Mouse (Mus musculus) thymus, postnatal 25 days (tissue): ENCODE results near the gene Jchain.
A peak's percentile ranks its signal among the peaks of the same experiment; 100 is the strongest.

Source experiments
- DNase-seq: peaks from one replicate; pipeline ENCODE4 v3.0.0; 2022

Gene Jchain

DNA sequence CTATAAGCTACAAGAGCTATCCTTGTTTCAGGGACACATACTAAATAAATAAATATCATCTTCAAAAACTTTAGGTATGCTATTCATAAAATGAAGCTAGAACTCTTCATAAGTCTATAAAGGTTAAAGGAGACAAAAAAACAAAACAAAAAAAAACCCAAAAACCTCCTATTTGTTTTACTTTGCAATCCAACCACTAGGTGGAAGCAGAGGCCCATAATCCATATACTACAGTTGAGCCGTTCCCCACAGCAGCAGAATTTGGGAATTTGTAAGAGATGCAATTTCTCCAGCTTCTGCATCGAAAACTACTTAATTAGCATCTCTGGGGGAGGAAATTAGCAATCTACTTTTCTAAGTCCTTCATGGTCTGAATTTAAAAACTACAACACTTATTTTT lies 8.5 kb downstream of the Jchain start:
- no peak for DNase-seq

DNA sequence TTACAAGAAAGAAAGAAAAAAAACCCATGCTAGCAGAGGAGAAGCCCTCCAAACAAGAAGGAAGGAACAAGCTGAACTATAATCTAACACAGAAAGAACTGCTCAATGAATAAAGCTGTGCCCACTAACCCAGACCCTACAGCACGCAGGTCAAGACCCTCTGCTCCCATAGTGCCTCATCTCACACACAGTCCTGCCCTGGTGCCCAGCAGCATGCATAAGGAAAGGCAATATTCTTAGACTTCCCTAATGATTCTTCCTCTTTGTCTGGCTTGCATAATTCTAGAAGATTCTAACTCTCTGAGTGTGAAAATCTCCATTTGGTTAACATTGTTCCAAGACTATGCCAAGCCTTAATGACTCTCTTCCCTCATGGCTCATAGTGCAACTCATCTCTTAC lies 18.7 kb downstream of the Jchain start:
- no peak for DNase-seq

DNA sequence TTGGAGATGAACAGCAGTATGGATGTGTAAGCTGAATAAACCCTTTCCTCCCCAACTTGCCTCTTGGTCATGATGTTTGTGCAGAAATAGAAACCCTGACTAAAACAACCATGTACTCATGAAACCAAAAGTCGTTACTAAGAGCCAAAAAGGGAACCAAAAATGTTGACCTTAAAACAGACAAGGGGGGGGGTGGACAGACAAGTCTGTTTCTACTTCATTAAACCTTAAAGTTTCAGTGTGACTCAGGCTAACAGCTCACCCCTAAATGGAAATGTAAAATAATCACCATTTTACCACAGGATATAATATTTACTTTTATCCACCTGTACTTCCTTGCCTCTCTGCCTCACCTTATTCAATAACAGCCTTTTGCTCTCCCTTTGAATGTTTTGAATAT lies 19.1 kb downstream of the Jchain start:
- no peak for DNase-seq

DNA sequence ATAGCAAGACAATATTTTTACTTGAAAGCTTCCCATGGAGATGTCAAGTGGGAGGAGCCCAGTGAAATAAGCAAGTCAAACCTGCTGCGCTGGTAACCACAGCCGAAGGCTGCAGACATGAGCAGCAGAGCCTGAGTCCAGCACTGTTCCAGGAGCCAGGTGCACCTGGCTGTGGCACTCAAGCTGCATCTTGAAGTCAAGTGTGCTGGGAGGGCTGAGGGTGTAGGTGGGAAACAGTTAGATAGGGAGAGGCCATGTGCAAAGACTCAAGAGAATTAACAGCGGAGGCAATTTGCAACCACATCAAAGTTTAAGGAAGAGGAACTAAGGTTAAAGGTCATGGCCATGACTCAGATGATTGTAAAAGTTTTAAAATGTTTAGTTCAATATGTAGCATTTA lies 27.9 kb downstream of the Jchain start:
- peak; percentile 14 for DNase-seq

DNA sequence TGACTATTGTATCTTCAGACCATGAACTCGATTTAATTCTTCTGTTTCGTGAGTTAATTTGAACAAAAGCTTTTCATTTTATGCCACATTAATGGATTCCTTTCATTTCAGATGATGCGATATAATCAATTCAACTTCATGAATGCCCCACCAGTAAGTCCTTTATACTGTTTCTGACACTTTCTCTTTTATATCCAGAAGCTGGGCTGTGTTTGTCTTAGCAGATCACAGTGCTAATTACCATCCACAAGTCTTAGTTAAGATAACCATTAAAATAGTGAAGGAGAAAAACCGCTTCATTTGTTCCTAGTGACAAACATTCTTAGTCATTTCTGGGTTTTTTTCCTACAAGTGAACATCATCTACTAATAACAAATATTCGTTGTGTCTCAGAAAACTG lies 36.6 kb downstream of the Jchain start:
- DNase-seq, result no peak

DNA sequence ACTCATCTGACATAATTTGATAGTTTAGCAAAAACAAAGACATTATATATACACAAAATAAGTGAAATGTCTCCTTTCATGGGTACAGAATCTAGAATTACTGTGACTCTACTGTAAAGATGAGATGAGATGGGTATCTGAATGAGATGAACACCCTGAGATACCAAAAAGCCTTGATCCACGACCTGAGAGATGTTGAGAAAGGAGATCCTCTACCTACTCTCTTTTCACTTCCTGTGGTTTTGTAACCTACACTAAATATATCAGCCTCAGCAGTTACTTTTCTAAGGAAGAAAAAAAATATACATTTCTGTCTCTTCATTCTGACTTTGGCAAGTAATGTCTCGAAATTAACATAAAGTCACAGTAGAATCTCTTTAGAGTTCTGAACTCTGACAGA lies 38.7 kb downstream of the Jchain start:
- no peak for DNase-seq

DNA sequence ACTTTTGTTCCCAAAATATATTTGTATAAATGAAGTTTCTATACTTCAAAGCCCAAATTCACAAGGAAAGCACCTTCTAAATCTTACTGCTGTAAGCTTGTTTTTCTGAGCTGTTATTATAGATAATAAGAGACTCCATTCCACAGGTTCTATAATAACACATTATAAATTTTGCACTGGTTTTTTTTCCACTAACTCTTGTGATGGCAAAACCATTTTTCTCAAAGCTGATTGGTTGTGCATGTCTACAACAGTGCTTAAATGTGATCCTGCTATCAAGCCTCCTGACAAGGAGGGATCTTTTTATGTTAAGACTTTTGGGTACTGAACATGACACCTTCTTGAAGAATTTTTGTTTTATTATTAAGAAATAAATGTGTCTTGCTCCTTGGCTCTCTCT lies 40.0 kb downstream of the Jchain start, which contains the start of gene Enam:
Gene Enam, plus strand, starts transcription at position 301 of the 400 bp plus-strand sequence.
- no peak for DNase-seq
